Mouse (Mus musculus) embryonic facial prominence, embryonic 10.5 days (tissue): ENCODE data around the gene Gfer. TPM values are rescaled to one million over a fixed set of nuclear protein-coding genes. Genes with fewer than 3 reads are reported as not detected.
A peak's percentile ranks its signal among the peaks of the same experiment; 100 is the strongest.

Experiments
- DNase-seq: peaks from one replicate; pipeline ENCODE4 v3.0.0-alpha.2; 2017; ENCODE audit warnings: low spot score
- H3K27ac ChIP-seq: fragments of 300-500 bp; sonication (generic); replicated peaks from 2 replicates; pipeline ENCODE4 v1.5.1; 2016; ENCODE audit warnings: mild to moderate bottlenecking
- H3K27me3 ChIP-seq: fragments of 300-500 bp; sonication (generic); replicated peaks from 2 replicates; pipeline ENCODE4 v1.6.1; 2016; ENCODE audit warnings: low read depth, mild to moderate bottlenecking; ENCODE audit not compliant: poor library complexity, severe bottlenecking
- H3K36me3 ChIP-seq: fragments of 300-500 bp; sonication (generic); replicated peaks from 2 replicates; pipeline ENCODE4 v1.6.1; 2016; ENCODE audit warnings: mild to moderate bottlenecking, moderate library complexity
- H3K4me1 ChIP-seq: fragments of 300-500 bp; sonication (generic); 2 replicates; pipeline ENCODE4 v1.6.1; 2016
- H3K4me3 ChIP-seq: fragments of 300-500 bp; sonication (generic); 2 replicates; pipeline ENCODE4 v1.5.1; 2016; ENCODE audit warnings: mild to moderate bottlenecking, moderate library complexity
- H3K9me3 ChIP-seq: fragments of 300-500 bp; sonication (generic); 2 replicates; pipeline ENCODE4 v1.6.1; 2016; ENCODE audit warnings: mild to moderate bottlenecking
- WGBS: fragments of 180-500 bp; shearing (Covaris S2); methylation state at CpG from one replicate; pipeline ENCODE4 v1.1.7; 2016; 5-methylcytosine and 5-hydroxymethylcytosine counted together
- polyA plus RNA-seq: library from polyadenylated mRNA; unstranded; fragments of >200 nt; fragmentation: Nextera tagmentation; extraction: Ambion mirVana; gene quantifications from 2 replicates; pipeline ENCODE4 v1.2.1, GENCODE M21; 2016

Gfer gene
- polyA plus RNA-seq, 1 experiment from 2014 or later, result 52.3 TPM

DNA sequence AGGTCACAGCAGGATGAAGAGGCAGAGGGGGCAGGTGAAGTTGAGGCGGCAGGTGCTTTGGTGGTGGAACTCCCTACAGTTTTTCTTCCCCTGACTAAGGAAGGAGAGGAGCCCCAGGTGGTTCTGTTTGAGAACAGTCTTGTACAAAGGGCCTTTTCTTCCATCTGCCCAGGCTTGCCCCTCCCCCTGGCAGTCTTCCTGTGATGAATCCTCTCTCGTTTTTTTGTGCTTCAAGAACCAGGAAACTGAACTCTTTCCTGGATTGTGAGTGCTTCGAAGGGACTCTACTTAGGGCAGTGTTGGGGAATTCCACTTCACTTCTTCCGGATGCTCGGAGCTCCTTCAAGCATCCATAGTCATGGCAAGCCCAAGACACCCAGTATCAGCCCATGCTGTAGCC is 2.0 kb upstream of the Gfer start:
- no peak overlapping the region for H3K27ac ChIP-seq
- H3K4me1 ChIP-seq, result peaks cover 39% of the 10 kb centered on the region
- H3K9me3 ChIP-seq, result no peaks in the 10 kb centered on the region
- 18% methylated on average over 5 of the region's 5 CpGs for WGBS
- H3K36me3 ChIP-seq, result peaks cover 50% of the 10 kb centered on the region
- H3K4me3 ChIP-seq, result no peak overlapping the region
- H3K27me3 ChIP-seq, result 0 out of 2 replicates have a peak, but pooled peaks cover 5% of the 10 kb centered on the region
- DNase-seq, result no peak

DNA sequence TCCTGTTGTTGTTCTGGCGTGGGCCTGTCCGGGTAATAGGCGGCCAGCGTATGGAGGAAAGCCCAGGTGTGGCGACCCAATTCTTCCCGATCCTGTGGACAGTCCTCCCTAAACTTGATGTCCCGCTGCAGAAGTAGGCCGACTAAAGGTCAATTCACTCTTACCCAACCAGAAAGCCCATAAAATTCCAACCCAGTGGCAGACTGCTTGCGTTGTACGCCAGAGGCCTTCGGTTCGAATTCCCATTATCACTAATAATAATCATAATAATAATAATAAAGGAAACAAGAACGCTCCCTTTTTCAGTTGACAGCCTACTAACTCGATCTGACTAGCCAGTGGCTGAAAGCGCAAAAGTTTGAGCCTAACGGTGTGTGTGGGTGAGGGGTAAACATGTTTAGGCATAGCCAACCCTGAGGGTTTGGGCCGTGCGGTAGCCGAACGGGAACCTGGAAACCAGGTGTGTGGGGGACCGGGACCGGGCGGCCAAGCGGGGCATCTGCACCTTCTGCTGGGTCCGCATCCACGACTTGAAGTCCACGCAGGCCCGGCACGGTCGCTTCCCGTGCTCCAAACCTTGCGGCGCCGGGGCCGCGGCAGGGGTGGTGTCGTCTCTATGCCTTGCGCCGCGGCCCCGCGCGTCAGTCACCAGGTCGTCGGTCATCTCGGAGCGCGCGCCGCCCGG is 488 bp downstream of the Gfer start:
- no peak for DNase-seq
- 7% methylated on average over 51 of the region's 51 CpGs for WGBS

GRCm38 (mm10) chr17:24692385-24692784 is 3.6 kb downstream of the Gfer start:
- no peak overlapping the region for H3K27ac ChIP-seq
- DNase-seq, result no peak
- H3K4me1 ChIP-seq, result peaks cover 44% of the 10 kb centered on the region
- H3K36me3 ChIP-seq, result peaks cover 23% of the 10 kb centered on the region
- peaks cover 42% of the 10 kb centered on the region for H3K27me3 ChIP-seq
- 91% methylated on average over 5 of the region's 5 CpGs for WGBS
- no peaks in the 10 kb centered on the region for H3K9me3 ChIP-seq
- H3K4me3 ChIP-seq, result no peak overlapping the region

More for the DNA sequence above, 488 bp downstream of the Gfer start:
- peak overlapping the region; percentile 91 for H3K4me3 ChIP-seq
- no peaks in the 10 kb centered on the region for H3K9me3 ChIP-seq
- peaks cover 36% of the 10 kb centered on the region for H3K36me3 ChIP-seq
- H3K4me1 ChIP-seq, result peaks cover 39% of the 10 kb centered on the region
- H3K27ac ChIP-seq, result peak overlapping the region; percentile 93
- H3K27me3 ChIP-seq, result peaks cover 16% of the 10 kb centered on the region

DNA sequence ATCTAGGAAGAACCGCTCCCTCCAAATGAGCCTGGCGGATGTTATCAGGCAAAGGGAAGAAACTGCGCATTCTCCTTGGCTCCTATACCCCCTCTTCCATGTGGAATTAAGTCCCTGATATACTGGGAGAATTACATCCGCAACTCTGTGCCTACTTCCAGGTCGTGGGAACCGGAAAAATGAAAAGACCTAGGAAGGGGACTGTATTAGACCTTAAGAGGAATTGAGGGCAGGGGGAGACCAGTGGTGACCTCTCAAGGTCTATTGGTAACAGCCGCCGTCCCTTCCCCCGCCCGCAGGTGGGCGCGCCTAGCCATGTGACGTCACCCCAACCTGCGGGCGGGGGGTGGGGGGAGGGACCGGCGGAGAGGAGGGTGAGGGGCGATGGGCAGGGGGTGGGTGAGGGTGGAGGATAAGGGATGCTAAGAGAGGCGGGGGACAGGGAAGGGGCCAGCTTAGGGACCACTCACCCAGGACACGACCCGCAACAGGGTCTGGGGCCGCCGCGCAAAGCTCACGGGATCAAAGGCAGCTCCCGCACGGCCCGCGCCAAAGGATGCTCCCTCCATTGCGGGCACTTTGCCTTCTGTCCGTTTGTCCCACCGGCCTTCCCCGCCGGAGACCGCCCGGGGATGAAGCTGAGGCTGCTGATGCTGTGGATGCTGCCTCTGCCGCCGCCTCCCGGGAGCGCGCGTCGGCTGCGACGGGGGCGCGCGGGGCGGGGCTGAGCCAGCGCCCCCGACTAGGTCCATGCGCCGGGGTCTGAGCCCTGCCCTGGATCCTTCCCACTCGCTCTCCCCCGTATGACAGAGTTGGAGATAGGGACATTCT is 6.5 kb downstream of the Gfer start, which contains the start of gene Syngr3:
Syngr3 (minus strand) TSS at position 705 of the 831 bp plus-strand sequence.
- Histone ChIP-seq H3K4me3 (peak within 1 kb of the TSS; percentile 80), H3K27ac (peak within 1 kb of the TSS; percentile 66), H3K36me3 (peaks cover 23% of the 10 kb centered on the region), H3K4me1 (peaks cover 35% of the 10 kb centered on the region), H3K9me3 (no peaks in the 10 kb centered on the region), H3K27me3 (peaks cover 58% of the 10 kb centered on the region)
- WGBS, result under 1% methylated on average over 55 of the region's 55 CpGs
- DNase-seq, result peak; percentile 57

- H3K36me3 ChIP-seq, result peaks cover 9% of the 10 kb centered on the region
- H3K4me1 ChIP-seq, result peaks cover 31% of the 10 kb centered on the region
- no peak overlapping the region for H3K27ac ChIP-seq
- peak overlapping the region; percentile 50 for H3K4me3 ChIP-seq
- 18% methylated on average over 23 of the region's 23 CpGs for WGBS
- H3K27me3 ChIP-seq, result peaks cover 58% of the 10 kb centered on the region
- DNase-seq, result no peak
- no peaks in the 10 kb centered on the region for H3K9me3 ChIP-seq
Measured at GRCm38 (mm10) chr17:24687599-24687998, 8.4 kb downstream of the Gfer start.

- Histone ChIP-seq H3K27me3 (peaks cover 58% of the 10 kb centered on the region), H3K4me1 (peaks cover 31% of the 10 kb centered on the region), H3K9me3 (no peaks in the 10 kb centered on the region), H3K27ac (no peak overlapping the region), H3K36me3 (peaks cover 9% of the 10 kb centered on the region), H3K4me3 (peak overlapping the region; percentile 50)
- WGBS, result 2% methylated on average over 25 of the region's 25 CpGs
- peak; percentile 63 for DNase-seq
Measured at GRCm38 (mm10) chr17:24687146-24687595, 8.8 kb downstream of the Gfer start.

- peak; percentile 64 for DNase-seq
- Histone ChIP-seq H3K27ac (no peak overlapping the region), H3K4me3 (peak overlapping the region; percentile 34), H3K27me3 (peaks cover 58% of the 10 kb centered on the region), H3K36me3 (peaks cover 12% of the 10 kb centered on the region), H3K9me3 (no peaks in the 10 kb centered on the region), H3K4me1 (peaks cover 31% of the 10 kb centered on the region)
- WGBS, result 32% methylated on average over 16 of the region's 16 CpGs
Measured at GRCm38 (mm10) chr17:24686514-24686913, 9.4 kb downstream of the Gfer start.

- no peak for DNase-seq
- no peak overlapping the region for H3K4me3 ChIP-seq
- peaks cover 77% of the 10 kb centered on the region for H3K36me3 ChIP-seq
- H3K27ac ChIP-seq, result no peak overlapping the region
- H3K9me3 ChIP-seq, result no peaks in the 10 kb centered on the region
- peaks cover 14% of the 10 kb centered on the region; the same call in 1 of the 2 replicates for H3K4me1 ChIP-seq
- no peaks in the 10 kb centered on the region for H3K27me3 ChIP-seq
- WGBS, result 94% methylated on average over 24 of the region's 24 CpGs
Measured at GRCm38 (mm10) chr17:24677500-24678080, 18.4 kb downstream of the Gfer start.

DNA sequence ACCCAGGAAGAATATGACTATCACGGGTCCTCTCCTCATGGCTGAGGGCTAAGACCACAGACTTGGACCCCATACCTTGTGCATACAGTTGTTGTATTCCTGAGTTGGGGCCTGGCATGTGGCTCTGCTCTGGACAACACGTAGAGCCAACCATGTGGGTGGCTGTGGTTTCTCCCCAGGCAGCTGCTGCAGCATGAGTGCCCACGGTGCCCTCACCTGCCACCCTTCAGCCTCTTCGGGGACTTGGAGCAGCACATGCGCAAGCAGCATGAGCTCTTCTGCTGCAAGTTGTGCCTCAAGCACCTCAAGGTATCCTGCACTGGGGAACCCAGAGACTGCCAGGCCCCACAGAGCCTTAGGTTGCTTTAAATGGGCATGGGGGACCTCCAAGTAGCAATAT is 19.1 kb downstream of the Gfer start:
- WGBS, result 96% methylated on average over 5 of the region's 5 CpGs
- peaks cover 70% of the 10 kb centered on the region for H3K36me3 ChIP-seq
- DNase-seq, result no peak
- H3K4me1 ChIP-seq, result peaks cover 21% of the 10 kb centered on the region
- no peaks in the 10 kb centered on the region for H3K27me3 ChIP-seq
- H3K27ac ChIP-seq, result no peak overlapping the region
- no peak overlapping the region for H3K4me3 ChIP-seq
- no peaks in the 10 kb centered on the region for H3K9me3 ChIP-seq

DNA sequence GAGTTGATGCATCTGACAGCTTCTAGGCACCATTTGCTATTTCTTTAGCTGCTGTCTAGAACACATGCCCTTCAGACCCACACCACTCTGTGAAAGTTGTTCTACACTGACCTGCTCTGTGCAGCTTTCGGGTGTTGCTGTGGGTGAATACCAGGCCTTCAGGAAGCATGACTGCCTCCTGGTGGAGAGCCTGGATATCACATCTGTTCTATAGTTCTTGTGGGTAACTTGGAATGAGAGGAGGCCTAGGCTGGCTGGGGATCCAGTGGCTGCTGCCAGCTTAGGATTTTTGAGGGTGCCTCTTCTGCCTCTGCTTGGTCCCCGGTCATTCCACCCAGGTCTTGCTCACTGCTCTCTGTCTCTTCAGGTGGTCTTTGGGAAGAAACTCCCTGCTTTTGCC is 19.8 kb downstream of the Gfer start:
- Histone ChIP-seq H3K4me1 (peaks cover 28% of the 10 kb centered on the region), H3K27me3 (no peaks in the 10 kb centered on the region), H3K36me3 (peaks cover 63% of the 10 kb centered on the region), H3K9me3 (no peaks in the 10 kb centered on the region), H3K27ac (no peak overlapping the region), H3K4me3 (no peak overlapping the region)
- peak; percentile 74 for DNase-seq
- 66% methylated on average over 2 of the region's 2 CpGs for WGBS

GRCm38 (mm10) chr17:24674277-24674676 is 21.7 kb downstream of the Gfer start:
- Histone ChIP-seq H3K4me3 (no peak overlapping the region), H3K27ac (no peak overlapping the region), H3K4me1 (peaks cover 41% of the 10 kb centered on the region), H3K27me3 (no peaks in the 10 kb centered on the region), H3K36me3 (peaks cover 44% of the 10 kb centered on the region), H3K9me3 (no peaks in the 10 kb centered on the region)
- no peak for DNase-seq
- 89% methylated on average over 7 of the region's 7 CpGs for WGBS

DNA sequence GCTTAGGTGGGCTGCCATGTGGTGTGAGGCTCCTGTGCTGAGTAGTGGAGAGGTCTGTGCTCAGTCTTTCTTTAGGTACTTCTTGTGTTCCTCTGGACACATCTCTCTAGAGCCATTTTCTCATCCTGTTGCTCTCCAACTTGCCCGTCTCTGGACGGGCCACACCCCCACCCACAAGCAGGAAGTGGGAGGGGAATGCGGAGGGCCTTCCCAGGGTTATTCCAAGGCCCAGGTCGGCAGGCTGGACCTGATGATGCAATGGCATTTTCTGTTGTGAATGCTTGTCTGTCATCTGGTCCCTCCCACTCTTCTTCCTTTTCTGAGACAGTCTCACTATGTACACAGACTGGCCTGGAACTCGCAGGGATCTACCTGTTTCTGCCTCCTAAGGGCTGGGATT is 23.8 kb downstream of the Gfer start:
- Histone ChIP-seq H3K27me3 (no peaks in the 10 kb centered on the region), H3K27ac (no peak overlapping the region), H3K36me3 (peaks cover 23% of the 10 kb centered on the region), H3K4me1 (peaks cover 49% of the 10 kb centered on the region), H3K9me3 (no peaks in the 10 kb centered on the region), H3K4me3 (peak overlapping the region; percentile 81)
- DNase-seq, result peak; percentile 41
- 32% methylated on average over 5 of the region's 5 CpGs for WGBS
